Mouse (Mus musculus) monocyte, adult 5-6 weeks (primary cell): ENCODE measurements around the gene Egfr. TPM values are rescaled to one million over a fixed set of nuclear protein-coding genes. Genes with fewer than 3 reads are reported as not detected.
A peak's percentile ranks its signal among the peaks of the same experiment; 100 is the strongest.

Source experiments
- ATAC-seq: fragments of 153-309, 156-312 bp; replicated peaks from 2 replicates; pipeline ENCODE4 v1.8.0; 2017; ENCODE audit warnings: mild to moderate bottlenecking; ENCODE audit not compliant: low TSS enrichment, insufficient number of reproducible peaks, severe bottlenecking, poor library complexity, low FRiP score
- total RNA-seq: library from RNA; stranded (forward); fragments of 200-1000, 200-491, 200-594 nt; gene quantifications from 3 replicates; pipeline ENCODE4 v1.2.3, GENCODE M21; 2017

The Egfr gene
- total RNA-seq, 1 experiment from 2014 or later: 0.19 TPM

DNA sequence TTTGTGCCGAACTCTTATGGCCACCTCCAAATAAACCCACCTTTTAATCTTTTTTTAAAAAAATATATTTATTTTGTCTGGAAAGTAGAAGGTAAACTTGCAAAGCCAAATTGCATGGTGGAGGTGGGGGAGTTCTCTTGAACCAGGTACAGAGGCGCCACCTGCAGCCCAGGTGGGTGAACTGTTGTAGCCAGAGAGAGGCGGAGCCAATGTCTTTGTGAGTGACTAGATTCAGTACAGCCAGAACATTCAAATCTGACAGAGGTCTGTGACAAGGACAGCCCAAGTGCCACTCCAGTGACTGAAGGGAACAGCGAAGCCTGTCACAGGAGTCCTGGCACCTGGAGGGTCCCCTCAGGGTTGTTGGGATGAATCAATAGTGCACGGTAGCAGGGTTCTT is 119.1 kb downstream of the Egfr start:
- ATAC-seq: no peak

DNA sequence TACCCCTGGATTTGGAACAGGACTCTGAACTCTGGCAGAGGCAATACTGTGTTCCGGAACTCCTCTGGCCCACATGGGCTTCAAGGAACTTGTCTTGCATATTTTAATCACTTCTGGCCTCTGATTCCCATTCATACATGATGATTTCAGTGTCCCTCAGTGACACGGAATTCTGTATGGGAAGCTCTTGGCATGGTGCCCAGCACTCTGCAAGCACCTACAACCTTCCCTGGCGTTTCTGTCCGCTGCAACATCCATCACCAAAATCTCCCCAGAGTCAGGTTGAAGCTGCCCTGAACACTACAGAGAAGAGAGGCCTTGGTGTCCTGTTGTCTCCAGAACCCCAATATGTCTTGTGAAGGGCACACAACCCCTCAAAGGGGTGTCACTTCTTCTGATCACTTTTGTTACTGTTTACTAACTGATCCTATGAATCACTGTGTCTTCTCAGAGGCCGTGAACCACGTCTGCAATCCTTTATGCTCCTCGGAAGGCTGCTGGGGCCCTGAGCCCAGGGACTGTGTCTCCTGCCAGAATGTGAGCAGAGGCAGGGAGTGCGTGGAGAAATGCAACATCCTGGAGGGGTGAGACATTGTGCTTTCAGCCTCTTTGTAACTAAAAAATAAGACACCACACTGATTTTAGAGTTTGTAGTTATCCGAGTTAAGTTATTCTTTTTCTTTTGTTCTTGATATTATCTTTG is 125.8 kb downstream of the Egfr start:
- no peak for ATAC-seq

DNA sequence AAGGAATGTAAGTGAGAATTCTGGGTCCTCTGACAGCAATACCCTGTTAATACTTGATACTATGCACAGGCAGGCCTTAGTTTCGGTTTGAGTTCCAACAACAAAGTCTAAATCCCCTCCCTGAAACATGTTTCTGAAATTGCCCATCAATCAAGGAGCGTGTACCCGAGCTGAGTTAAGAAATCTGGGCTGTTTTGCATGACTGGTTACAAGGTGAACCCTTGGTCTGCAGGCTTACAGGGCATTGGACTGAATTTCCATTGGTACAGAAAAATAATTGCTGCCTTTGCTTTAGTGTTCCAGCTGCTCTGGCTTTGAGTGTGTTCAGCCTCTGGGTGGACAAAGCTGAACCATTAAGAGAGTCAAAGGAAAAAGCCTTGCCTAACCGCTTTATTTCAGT is 129.9 kb downstream of the Egfr start:
- ATAC-seq: no peak

DNA sequence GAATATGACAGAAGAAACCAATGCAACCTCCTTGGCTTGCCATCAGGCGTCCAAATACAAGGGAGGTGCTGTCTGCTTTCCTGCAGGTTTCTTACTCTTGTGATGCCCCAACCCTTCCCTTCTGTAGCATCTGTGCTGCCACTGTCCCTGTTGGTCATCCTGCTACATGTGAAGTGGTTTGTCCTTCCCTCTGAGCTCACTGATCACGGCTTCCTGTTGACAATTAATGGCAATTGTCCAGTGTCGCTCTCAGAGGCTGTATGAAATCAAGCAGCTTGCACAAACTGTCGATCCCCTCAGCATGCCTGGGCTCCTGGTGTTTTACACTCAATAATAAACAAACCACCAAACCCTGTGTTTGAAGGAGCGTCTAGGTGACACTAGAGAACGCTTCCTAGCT is 134.1 kb downstream of the Egfr start:
- ATAC-seq: no peak

DNA sequence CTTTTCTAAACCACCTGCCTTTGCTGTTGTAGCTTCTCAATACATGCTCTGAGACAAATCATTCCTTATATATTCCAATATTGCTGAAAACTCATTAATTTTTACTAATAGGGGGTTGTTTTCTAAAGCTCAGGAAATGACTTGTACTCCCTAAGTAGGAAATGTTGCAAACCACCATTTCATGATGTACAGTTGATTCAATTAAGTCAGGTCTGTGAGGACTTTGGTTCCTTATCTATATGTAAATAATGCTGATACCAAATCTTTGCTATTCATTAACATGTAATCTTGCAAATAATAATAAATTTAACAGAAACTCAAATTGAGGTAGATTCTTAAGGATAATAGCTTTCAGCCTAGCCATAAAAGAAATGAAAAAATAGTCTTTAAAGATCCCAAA is 136.1 kb downstream of the Egfr start:
- no peak for ATAC-seq

DNA sequence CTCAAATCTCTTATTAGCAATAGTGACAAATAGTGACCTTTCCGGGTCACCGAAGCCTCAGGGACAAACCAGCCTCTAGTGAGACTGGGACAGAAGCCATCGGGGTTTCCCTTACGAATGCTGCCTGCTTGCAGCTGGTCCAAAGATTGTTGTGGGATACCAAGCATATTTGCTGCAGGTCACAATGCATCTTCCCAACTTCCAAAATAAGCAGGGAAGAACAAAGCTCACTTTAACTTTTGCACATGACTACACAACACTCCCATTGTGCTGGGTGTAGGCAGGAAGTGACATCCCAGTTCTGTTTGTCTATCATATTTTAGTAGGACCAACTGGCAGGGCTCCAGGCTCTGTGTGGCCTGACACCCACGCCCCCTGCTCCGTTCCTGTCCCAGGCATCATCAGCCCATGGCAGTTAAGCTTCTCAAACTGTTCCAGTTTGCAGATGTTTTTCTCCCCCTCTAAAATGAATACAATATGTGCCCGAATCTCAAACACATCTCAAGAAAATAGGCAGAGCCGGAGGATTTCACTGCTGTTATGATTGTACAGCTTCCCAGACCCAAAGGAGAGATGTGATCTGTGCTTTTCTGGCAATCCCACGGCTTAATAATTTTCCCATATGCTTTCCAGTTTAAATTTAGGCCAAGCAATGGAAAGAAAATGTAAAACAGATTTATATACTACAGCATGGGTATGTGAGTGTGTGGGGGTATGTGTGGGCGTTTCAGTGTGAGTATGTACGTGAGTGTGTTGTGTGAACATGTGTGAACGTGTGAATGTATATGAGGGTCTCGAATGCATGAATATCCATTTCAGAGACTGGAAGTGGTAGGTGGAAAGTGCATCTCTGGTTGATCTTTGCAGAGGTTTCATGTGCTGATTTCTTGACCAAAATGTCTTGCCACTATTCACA is 143.7 kb downstream of the Egfr start:
- ATAC-seq: no peak

DNA sequence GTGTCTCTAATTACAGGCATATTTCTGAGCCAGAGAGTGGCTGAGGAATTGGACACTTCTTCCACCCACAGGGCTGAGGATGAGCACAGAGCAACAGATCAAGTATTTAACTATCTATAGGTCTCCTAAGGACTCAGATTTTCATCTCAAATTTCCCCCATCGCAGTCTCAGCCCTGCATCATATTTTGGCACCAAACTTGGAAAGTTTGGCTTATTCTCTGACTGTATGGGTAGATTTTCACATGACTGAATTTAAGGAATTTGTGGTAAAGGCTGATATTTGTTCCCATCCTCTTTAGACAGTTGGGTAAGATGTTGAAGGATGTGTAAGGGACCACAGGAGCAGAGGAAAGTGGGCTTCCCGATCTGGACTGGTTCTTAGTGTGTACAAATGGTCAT is 145.7 kb downstream of the Egfr start:
- no peak for ATAC-seq

DNA sequence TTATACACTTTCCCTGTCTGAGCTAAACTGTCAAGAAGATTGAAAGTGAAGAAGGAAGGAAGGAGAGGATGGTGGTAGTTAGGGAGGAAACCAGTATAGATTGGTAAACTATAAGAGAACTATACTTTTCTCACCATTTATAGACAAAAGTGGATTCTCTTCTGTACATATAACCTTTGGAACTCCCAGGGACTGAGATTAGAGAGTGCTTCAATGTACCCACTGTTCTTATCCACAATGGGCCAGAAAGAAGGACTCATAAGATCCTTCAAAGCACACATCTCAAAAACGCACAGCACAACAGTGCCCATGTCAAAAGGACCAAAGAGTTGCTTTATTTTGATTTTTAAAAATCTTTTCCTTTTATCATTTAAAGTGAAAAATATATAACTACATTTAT is 148.2 kb downstream of the Egfr start:
- ATAC-seq: no peak

DNA sequence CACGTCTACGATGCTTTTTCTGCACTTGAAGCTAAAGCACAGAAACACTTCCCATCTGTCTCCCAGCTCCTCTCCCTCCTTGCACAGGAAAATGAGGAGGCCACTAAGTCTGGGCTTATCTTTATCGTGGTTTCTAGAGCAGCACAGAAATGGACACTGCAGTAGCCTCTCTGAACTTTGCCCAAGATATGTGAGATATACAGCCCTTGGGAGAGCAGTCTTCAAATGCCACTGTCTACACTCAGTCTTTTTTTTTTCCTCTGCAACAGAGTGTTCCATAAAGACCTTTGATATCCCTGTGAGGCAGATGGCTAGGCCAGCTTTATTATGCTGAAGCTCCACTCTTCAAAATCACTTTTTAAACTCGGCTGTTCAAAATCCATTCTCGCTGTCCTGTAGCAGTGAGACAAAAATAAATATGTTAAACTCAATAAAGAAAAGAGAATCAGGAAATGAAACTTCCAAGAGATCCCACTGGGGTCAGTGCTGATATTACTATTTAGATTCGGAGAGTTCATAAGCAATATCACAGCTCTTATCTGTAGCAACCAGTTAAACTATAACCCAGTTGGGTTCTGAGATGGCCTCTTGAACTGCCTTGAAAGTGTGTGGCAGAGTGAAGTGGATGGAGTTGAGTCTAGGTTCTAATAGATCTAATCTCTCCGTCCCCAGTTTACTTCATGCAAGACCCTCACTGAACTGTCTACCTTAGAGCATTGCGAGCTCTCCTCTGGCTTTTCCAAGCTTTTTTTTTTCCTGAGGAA is 148.8 kb downstream of the Egfr start:
- no peak for ATAC-seq

DNA sequence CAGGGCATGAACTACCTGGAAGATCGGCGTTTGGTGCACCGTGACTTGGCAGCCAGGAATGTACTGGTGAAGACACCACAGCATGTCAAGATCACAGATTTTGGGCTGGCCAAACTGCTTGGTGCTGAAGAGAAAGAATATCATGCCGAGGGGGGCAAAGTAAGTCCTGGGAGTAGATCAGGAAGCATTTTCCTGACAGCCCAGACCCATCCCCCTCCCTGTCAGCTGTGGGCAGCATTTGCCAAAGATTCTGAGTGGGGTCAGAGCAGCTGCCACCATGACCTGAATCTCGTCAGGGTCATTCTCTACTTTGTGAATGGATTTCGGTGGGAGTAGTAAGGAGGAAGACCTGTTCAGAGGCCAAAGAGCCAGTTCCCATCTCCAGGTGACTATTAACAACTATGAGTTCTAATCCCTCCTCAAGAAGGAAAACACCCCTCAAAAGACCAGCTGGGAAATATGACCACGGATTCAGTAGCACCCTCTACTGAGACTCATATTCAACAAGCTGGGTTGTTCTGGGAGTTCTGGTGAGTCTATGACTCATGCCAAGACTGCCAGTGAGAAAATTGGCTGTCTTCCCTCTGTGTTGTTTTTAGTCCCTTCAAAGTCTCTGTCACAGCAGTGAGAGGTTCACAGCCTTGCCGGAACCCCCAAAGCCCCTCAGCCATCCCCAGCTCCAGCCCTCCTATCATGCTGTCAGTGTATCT is 152.5 kb downstream of the Egfr start:
- ATAC-seq: no peak

DNA sequence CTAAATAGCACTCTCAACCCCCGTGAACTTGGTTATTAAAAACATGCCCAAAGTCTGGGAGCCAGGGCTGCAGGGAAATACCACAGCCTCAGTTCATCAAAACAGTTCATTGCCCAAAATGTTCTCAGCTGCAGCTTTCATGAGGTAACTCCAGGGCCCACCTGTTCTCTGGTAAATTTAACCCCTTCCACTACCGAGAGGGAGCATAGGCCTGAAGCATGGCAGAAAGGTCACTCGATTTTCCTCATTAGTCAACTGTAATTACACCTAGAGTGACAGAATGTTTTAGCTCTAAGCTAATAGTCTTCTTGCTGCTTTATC is 153.0 kb downstream of the Egfr start:
- ATAC-seq: no peak

DNA sequence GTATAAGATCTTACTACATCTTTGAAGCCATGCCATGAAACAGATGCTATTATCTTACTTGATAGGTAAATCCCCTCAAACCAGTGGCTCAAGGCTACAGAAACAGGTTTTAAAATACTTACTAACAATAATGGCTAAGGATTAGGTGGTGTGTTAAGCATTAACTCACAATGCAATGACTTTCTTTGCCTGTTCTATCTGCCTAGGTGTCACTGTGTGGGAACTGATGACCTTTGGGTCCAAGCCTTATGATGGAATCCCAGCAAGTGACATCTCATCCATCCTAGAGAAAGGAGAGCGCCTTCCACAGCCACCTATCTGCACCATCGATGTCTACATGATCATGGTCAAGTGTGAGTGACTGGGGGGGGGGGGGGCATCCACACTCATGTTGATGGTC is 154.5 kb downstream of the Egfr start:
- no peak for ATAC-seq

DNA sequence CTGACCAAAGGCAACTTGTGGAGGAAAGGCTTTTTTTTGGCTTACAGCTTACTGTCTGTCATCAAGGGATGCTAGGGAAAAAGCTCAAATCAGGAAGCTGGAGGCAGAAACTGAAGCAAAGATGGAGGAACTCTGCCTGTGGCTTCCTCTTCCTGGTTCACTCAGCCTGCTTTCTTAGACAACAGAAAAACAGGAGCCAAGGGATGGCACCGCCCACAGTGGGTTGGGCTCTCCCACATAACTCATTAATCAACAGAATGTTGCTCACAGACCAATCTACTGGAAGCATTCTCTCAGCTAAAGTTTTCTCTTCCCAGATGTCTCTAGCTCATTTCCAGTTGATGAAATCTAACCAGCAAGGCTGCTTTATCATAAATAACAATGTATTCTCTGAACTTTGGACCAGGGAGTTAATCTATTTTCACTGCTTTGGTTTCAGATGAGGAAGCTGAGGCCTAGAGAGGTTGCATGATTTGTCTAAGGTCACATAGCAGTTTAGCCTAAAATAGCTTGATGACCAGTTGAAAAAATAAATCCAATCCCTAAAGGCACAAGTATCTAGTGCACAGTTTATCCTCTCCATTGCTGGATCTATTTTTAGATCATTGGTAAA is 155.6 kb downstream of the Egfr start:
- ATAC-seq: no peak

DNA sequence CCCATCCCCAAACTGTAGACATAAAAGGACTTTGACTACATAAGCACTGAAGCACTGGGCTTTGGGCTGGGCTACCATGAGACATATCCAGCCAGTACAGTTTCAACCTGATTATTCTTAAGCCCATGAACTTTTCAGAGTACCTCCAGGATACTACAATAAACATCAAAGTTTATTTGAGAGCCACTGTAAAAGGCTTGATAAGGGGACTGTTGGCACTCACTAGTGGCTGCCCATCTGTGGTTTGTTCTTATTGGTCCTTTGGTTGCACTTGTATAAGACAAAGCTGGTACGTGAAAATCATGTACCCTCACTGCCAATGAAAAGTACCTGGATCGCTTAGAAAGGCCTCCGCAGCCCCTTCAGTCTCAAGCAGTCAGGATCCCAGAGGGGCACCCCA is 162.8 kb downstream of the Egfr start:
- ATAC-seq: no peak

DNA sequence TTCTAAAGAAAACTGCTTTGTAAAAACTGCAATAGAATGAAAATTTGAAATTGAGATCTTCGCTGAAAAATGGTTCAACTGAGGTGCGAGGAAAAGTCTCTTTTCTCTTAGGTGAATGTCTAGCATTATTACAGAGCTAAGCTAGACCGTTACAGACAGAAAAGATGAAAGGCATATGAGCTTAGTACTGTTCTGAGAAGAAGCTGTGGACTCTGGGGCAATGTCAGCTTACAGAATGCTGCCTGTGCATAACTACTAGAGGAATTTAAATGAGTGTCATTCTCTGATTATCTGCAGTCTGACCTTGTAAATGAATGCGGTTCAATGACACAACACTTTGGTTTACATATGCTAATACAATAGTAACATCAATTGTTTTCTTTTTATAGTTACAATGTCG is 163.8 kb downstream of the Egfr start:
- no peak for ATAC-seq

DNA sequence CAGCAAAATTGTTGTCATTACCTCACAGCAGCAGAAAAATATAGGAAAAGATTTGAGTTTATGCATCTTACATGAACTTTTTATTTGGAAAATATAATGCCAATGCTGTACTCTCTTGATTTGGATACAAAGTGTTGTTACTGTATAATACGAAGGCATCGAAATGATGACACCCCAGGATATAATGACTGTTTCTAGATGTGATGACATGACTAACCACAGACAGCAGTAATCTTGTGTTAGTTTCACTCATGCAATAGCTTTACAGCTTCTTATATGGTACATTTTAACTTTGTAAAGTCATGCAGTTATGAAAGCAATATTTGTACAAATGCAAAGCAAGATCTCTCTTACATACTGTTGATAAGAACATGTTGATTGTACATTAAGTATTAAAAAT is 165.5 kb downstream of the Egfr start:
- ATAC-seq: no peak

DNA sequence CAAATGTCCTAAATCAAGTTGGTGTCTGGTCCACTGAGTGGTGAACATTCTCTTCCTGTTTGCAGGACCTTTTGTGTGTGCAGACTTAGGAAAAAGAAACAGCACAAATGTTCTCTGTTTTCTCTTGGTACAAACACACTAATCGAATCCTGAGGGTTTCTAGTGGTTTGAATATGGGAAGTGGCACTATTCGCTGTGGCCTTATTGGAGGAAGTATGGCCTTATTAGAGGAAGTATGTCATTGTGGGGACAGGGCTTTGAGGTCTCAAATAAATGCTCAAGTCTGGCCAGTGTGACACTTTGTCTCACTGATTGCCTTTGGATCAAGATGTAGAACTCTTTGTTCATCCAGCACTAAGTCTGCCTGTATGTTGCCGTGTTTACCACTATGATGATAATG is 180.2 kb downstream of the Egfr start:
- ATAC-seq: peak; percentile 91

DNA sequence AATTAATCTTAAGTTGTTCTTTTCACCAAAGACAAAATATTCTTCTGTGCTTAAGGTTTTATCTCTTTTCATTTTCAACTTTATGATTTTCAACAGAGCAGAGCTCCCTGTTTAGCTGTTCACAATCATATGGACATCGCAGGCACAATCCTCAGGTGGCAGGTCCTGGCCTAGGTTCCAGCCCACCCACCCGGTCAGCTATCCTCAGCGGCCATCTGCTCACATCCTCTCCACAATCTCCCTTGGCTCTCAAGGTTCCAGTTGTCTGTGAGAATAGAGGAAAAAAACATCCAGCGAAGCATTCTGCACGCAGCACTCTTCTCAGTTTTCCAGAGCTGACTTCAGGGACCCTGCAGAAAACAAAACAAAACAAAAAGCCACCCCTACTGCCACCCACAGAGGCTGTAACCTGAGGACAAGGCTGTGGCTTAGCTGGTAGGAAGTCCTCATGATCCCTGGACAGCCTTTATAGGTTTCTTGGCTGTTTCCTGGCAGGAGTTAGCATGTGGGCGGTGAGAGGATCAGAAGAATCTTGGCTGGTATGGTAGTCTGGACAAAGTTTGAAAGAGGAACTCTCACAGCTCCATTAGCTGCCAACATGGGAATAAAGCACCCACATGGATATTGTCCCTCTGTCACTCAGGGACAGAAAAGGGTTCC is 183.7 kb downstream of the Egfr start:
- no peak for ATAC-seq
